In the genomic region with DNA sequence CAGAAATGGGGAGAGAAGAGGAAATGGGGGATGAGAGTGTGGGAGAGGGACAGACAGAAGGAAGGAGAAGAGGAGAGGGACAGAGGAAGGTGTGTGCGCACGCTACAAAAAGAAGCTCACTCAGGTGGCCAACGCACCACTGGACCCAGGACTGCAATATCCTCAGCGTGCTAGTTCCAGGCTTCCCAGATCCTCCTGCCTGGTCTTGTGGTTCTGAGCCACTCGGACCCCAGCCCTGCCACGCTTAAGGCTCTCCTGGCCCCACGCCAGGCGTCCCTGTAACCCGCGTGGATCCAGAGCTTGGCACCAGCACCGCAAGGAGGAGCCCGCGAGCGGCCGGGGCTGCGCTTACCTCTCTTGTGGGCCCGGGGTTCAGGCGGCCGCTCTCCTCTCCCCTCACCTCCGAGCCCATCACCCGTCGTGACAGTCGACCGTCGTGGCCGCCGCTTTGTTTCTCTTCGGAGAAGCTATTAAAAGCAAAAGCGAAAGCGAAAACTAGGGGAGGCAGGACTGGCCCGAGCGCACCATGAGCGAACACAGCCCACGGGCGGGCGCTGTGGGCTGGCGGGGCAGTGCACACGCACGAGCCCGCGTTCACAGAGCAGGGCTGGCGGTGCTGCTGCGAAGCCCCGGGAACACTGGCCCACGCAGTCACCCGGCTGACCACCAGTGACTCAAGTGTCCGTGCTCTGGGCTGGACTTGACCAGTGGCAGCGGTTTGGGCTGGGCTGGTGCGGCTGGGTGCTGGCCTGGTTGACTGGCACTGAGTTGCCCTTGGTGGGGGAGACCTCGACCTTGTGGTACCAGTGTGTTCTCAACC, we compare ENCODE assay signal across 8 mouse cellular contexts. TPM values are rescaled to one million over a fixed set of nuclear protein-coding genes. Genes with fewer than 3 reads are reported as not detected.
A peak's percentile ranks its signal among the peaks of the same experiment; 100 is the strongest.
DNase-seq lines count a peak whose midpoint lies in the region; ATAC-seq lines count a peak whose summit lies in the region.
"Not testable (repeated sequence)": the region's sequence is repeated elsewhere in the genome, so short reads cannot be mapped to it uniquely, and the experiment has no call there.

Gene Gm12216 (minus strand): TSS at position 496 of the 820 bp plus-strand sequence.

- not testable (repeated sequence) for H3K36me3 ChIP-seq in hindbrain, embryonic 11.5 days (ENCODE audit: control insufficient read depth, insufficient read depth, low read length); neural tube, embryonic 15.5 days

- H3K4me1 ChIP-seq in hindbrain, embryonic 11.5 days (replicated peaks; ENCODE audit: control insufficient read depth, insufficient read depth, low read length); neural tube, embryonic 15.5 days: not testable (repeated sequence)

- peak within 1 kb of the TSS; percentile 41; the same call in 1 of the 2 replicates for H3K9ac ChIP-seq in hindbrain, embryonic 11.5 days (ENCODE audit: low read depth, low read length)
- H3K9ac ChIP-seq in neural tube, embryonic 15.5 days (replicated peaks) = peak within 1 kb of the TSS; percentile 37

- peak; percentile 72 for DNase-seq in T-cell, adult 2 months (ENCODE audit: low spot score)
- DNase-seq in cerebellum, postnatal 25 days = peak; percentile 45 to 52
- DNase-seq in gastrocnemius, adult 18-20 months (ENCODE audit: low spot score) = peak; percentile 34
- DNase-seq in hindbrain, embryonic 11.5 days (ENCODE audit: low spot score) = peak; percentile 63
- DNase-seq in large intestine, adult 2 months (ENCODE audit: low read depth, low spot score) = not testable (repeated sequence)
- DNase-seq in lung, postnatal 14 days = peak; percentile 54
- peak; percentile 56 for DNase-seq in thymus, postnatal 25 days

- not testable (repeated sequence) for ATAC-seq in hindbrain, embryonic 11.5 days (ENCODE audit: low FRiP score); neural tube, embryonic 15.5 days (ENCODE audit: low FRiP score)

- H3K9me3 ChIP-seq in hindbrain, embryonic 11.5 days (ENCODE audit: control insufficient read depth, low read length); neural tube, embryonic 15.5 days (replicated peaks): not testable (repeated sequence)

- H3K4me3 ChIP-seq in hindbrain, embryonic 11.5 days (ENCODE audit: low read depth, low read length) = peak within 1 kb of the TSS; percentile 37
- peak within 1 kb of the TSS; percentile 48 for H3K4me3 ChIP-seq in neural tube, embryonic 15.5 days (replicated peaks)

- H3K27ac ChIP-seq in hindbrain, embryonic 11.5 days (ENCODE audit: low read depth, low read length); neural tube, embryonic 15.5 days (replicated peaks): not testable (repeated sequence)

- H3K4me2 ChIP-seq in hindbrain, embryonic 11.5 days (replicated peaks; ENCODE audit: low read depth, low read length) = peak within 1 kb of the TSS; percentile 57
- peak within 1 kb of the TSS; percentile 72 for H3K4me2 ChIP-seq in neural tube, embryonic 15.5 days

- H3K27me3 ChIP-seq in hindbrain, embryonic 11.5 days (ENCODE audit: control insufficient read depth, insufficient read depth, low read length); neural tube, embryonic 15.5 days (replicated peaks): not testable (repeated sequence)

- WGBS in hindbrain, embryonic 11.5 days = 13% methylated on average over 34 of the region's 50 CpGs
- 1% methylated on average over 45 of the region's 50 CpGs for WGBS in large intestine, adult 2 months
- 15% methylated on average over 46 of the region's 50 CpGs for WGBS in neural tube, embryonic 15.5 days

RNA-seq across cellular contexts. Expression of gene Gm12216, which starts in this region (rescaled TPM):
- total RNA-seq in gastrocnemius, adult 18-20 months (2021) = 1 to 10 TPM in 1 of 2 experiments, under 1 TPM in 1; 0.84 to 2.1 TPM
- polyA plus RNA-seq in hindbrain, embryonic 11.5 days (2014; fragmentation: Nextera tagmentation; extraction: Ambion mirVana) = 0.21 TPM in 1 of 2 replicates, not detected in the other
- polyA plus RNA-seq in large intestine, adult 2 months (2012; rRNA removed) = 15.6 and 19.5 TPM in 2 replicates
- polyA plus RNA-seq in neural tube, embryonic 15.5 days (2015; fragmentation: Nextera tagmentation; extraction: Ambion mirVana) = 0.79 and 2.8 TPM in 2 replicates

Comparison
In these comparisons a context has a peak if more than half of its experiments do, and no peak if none do; other contexts are left out.
1. Peak in DNase-seq, H3K4me3 ChIP-seq, H3K9ac ChIP-seq and H3K4me2 ChIP-seq in hindbrain, embryonic 11.5 days; RNA of the gene not detected or under 1 TPM.